Mouse (Mus musculus) megakaryocyte, embryonic 14.5 days (primary cell): ENCODE measurements around the gene Sun3.

Source experiments
- FLI1 ChIP-seq: IDR thresholded peaks from 2 replicates; pipeline ENCODE4 v1.6.1; 2012; ENCODE audit warnings: low read length, inconsistent platforms, mixed read lengths
- GATA1 ChIP-seq: IDR thresholded peaks from 3 replicates; pipeline ENCODE4 v1.6.1; 2012; ENCODE audit warnings: mixed read lengths, low read length, inconsistent platforms, borderline replicate concordance

GRCm38 (mm10) chr11:8970509-8970908 lies 78.3 kb downstream of the Sun3 start:
- TF ChIP-seq GATA1, result no peak
- no peak for TF ChIP-seq FLI1
